Mouse (Mus musculus) frontal cortex, adult (tissue): ENCODE results near the gene Ubxn11.

Experiments used
- ATAC-seq: cut with Nextera tagmentation; 2 replicates; pipeline ENCODE4 v1.9.2; 2017; ENCODE audit warnings: mild to moderate bottlenecking, moderate library complexity, mixed read lengths; ENCODE audit not compliant: low TSS enrichment

The Ubxn11 gene

DNA sequence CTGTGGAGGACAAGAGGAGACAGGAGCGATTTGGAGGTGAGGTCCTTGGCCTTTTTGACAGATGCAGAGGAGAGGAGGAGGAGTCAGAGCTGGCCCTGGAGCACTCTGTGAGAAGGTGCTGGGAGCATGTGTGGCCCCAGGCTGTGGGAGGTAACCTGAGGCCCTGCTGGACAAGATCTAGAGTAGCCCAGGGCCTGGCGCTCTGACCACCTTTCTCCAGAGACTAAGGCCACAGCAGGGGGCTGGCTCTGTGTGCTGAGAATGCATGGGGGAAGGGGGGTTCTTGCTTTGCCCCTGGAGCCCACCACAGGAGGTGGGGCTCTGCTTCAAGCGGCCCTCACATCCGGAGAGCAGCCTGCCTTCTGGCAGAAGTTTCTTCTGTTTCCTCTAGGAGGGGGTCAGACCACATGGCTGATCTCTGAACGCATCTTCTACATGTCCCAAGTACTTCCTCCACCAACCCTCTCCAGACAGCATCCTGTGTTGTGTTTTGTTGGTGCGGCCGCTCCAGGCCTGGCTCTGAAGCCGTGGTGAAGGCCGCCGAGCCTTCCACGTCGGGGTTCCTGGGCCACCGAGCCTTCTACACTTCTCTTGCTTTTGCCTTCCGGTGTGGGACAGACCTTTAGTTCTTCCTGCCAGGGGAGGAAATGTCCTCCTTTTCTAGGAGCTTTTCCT, 15.9 kb downstream of the Ubxn11 start:
- no peak for ATAC-seq

DNA sequence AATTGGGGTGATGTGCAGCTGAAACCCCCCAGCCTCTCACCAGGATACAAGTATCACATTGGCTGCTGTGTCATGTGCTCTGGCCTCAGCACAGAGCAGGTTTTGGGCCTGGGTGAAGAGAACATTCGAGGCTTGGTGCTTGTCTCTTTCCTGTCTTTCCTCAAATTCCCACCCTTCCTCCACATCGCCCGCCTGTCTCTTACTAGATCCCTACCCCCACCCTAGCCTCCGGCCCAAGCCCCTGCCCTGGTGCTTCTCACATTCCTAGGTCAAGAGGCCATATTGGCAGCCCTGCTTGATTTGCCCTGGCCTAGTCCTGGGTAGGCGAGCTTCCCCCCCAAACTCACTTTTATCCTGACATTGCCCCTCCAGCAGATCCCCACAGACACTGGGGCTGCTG, 16.7 kb downstream of the Ubxn11 start:
- ATAC-seq: no peak

DNA sequence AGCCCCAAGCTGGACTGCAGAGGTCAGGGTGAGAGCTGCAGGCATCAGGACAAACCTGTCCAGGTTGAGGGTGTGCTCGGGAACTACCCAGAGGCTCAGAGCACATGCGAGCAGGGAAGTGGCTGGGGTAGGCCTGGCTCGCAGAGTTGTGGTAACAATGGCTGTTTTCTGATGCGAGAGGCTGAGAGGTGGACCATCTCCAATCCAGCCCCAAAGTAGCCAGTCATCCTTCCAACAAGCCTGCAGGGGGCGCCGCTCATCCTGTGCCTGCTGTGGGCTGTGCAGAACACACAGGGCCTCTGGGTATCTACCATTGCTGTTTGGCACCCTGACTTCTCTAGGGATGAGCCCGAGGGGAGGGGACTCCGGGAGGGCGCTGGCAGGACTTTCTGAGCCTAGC, 17.3 kb downstream of the Ubxn11 start:
- no peak for ATAC-seq

DNA sequence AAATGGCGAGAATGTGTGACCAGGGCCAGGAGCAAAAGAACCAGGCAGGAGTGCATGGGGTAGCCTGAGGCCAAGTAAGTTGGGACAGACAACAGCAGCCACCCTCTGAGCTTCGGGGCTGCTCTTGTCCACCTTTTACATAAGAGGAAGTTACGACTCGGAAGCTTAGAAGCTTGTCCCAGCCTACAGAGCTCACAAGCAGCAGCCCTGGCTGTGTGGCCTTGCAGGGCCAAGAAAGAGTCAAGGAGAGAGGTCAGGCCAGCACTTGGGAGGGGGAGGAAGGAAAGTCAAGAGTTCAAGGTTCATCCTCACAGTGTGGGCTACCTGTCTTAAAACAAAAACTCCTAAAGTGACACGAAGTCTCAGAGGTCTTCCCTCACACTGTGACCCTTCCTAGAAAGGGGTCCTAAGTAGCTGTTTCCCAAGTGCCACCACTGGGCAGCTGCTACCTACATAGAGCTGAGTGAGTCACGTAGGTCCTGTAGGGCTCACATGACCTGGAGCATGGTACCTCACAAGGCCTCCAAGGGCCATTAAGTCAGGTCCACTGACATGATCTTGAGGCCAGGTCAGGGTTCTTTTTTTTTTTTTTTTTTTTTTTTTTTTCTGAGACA, 17.9 kb downstream of the Ubxn11 start:
- ATAC-seq: no peak

DNA sequence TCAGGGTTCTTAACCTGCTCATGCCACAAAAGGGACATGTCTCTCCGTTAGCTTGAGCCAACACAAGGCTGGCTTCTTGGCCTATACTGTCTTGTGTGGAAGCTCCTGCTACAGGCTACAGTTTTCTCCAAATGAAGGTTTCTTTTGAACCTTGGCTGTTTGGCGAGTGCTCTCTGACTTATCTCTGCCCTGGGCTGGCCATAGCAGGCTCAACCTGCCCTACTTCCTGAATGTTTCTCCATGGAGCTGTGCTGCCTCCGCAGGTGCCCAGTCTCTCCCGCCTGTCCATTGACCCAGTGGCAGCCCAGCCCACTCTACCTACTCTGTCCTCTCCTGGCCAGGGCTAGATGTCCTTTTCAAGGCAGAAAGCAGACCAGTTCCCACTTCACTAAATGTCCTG, 18.5 kb downstream of the Ubxn11 start:
- ATAC-seq: no peak

DNA sequence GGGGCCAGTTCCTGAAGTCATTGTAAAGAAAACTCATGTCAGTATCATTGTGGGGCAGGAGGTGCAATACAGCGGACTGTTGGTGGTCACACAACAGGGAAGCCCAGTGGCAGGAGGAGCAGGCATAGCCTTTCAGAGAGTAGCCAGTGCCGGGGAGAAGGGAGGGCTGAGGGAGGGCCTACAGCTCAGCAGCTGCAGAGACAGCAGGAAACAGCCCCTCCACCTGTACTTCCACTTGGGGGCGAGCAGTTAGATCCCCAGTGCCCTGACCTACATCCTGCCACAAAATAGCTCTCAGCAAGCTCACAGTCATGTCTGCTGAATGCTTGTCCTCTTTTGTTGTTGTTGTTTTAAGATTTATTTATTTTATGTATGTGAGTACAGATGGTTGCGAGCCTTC, 19.2 kb downstream of the Ubxn11 start:
- no peak for ATAC-seq

DNA sequence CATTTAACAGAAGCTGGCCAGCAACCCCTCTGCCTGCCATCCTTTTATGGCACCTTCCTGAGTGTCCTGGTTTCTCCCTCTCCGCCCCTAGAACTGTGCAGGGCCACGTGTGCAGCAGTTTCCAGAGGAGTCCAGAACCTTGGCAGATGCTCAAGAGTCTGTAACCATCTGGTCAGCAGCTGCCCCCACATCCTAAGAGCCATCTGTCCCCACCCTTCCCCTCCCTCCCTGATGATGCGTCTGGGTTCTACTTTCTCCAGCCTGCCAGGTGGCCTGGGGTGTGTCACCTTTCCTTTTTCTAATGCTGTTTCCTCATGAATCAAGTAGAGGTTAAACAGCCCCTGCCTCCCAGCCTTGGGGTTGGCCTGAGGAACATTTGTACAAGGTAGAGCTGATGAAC, 19.9 kb downstream of the Ubxn11 start:
- ATAC-seq: no peak

DNA sequence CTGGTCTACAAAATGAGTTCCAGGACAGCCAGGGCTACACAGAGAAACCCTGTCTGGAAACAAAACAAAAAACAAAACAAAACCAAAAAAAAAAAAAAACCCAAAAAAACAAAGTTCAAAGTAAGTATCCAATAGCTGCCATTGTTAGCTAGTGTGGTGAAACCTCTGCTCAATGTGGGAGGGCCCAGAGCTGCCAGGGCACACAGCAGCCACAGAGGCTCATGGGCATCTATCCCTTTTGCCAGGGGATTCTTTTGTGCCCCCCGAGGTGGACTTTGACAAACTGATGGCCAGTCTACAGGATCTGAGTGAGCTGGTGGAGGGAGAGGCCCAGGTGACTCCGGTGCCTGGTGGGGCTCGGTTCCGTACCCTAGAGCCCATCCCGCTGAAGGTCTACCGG, 20.8 kb downstream of the Ubxn11 start:
- no peak for ATAC-seq

DNA sequence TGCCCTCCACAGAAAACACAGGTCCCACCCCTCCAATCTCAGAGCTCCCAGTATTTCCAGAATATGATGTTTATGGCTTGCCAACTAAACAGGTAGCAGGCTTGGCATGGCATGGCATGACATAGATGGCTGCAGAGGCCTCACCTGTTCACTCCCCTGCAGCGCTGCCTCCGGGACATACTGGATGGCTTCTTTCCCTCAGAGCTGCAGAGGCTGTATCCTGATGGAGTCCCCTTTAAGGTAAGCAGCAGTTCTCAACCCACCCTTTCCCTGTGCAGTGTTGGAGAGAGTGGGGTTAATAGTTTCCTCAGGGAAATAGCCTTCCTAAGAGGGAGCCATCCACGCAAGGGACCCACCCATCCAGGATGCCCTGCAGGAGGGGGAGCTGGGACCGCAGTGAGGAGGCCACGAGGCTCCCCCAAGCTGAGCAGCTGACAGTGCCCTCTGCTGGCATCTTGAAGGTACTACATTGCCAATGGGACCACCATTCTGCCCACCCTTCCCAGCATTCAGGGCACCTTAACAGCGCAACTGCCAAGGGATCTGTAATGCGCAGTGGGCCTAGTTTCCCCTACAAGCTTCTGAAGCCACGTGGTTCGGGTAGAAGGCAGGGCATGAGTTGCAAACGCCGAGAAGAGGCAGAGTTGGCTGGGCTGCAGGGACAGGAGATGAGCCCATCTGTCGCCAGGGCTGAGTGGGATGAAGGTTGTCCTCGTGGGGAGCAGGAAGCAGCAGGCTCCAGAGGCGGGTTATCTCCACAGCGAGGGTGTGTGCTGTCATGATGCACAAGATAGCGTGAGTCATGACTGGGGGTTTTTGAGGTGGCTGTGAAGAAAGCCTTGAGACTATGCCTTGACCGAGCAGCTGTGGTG, 21.5 kb downstream of the Ubxn11 start:
- peak; percentile 67 for ATAC-seq

DNA sequence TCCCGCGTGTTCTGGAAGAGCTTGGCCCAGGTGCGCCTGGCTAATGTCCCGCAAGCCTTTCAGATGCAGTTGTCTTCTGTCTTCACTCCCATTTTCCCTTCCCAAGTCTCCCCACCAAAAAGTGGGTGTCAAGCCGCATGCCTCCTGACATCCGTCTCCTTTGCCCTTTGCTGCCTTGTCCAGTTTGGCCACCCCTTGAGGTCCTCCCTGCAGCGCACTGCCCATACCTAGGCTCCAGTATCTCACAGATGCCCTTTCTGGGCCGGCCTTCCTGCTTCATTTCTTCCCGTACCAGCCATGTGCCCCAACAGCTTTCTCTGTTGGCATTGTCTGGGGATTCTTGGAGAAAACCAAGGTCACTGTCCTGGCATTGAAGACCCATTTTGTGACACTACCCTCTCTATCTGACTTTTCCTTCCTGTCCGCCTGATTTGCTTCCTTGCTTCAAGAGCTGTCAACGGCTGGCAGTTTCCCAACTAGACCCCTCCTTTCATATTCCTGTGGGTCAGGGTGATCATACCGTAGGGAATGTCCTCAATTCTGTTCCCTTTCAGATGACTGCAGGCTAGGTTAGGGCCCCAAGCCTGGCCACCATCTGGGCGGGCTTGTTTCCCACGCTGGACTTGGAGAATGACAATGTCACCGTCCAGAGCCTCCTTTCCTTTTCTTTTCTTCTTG, 23.2 kb downstream of the Ubxn11 start:
- ATAC-seq: no peak

DNA sequence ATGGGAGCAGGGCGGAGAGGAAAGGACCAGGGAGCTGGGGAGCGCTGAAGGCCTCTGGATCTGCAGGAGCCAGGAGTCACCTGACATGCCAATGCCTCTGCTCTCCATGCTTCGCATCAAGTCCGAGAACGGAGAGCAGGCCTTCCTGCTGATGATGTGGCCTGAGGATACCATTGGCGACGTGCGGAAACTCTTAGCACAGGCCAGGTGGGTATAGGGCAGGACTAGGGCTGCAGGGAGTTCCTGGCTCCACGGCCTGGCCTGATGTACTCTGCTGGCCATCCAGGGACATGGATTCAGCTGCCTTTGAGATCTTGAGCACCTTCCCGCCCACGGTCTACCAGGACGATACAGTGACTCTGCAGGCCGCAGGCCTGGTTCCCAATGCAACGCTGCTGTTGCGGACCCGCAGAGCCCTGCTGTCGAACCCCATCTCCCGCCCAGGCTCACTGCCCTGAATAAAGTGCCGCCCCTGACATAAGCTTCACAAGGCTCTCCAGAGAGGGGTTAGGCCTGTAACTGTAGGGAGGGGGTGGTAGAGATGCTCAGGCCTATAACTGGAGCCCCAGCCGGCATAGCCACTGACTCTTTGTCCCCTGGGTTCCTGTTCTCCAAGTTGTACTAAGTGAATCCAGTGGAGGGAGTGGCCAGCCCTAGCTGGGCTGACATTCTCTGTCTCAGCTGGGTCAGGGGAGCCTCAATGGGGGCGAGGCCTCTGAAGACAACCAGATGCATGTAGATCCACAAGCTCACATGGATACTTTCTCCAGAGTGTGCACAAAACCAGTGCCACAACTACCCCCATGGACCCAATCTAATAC, 24.1 kb downstream of the Ubxn11 start:
- no peak for ATAC-seq

DNA sequence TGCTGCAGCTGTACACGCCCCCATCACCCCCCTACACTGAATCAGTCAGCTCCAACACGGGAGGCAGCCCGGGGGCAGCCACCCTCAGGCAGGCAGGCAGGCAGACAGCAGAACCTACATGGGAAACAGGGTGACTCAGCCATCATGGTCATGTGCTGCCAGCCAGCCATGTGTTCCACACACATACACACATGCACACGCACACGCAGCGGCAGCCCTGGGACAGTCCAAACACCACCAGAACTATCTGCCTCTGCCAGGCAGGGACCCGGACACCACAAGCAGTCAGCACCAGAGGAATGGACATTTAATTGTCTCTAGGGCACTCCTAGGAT, 24.7 kb downstream of the Ubxn11 start:
- peak; percentile 45 for ATAC-seq

DNA sequence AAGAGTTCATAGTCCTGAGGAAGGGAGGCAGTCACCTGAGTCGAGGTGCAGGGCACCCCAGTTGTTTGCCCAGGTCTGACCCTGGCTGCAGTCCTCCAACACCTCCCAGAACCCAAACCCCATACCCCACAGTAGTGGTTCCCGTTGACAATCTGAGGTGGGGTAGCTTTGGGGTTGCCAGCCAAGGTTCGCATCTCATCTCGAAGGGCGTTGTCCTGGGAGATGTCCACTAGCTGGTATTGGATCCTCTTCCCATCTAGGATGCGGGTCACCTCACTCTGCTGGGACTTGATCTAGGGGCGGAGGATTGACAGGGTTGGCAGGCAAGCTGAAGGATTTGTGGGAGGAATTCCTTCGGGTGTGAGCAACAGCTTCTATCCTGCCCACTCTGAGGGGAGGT, 25.4 kb downstream of the Ubxn11 start:
- peak; percentile 1; the same call in 1 of the 2 replicates for ATAC-seq

DNA sequence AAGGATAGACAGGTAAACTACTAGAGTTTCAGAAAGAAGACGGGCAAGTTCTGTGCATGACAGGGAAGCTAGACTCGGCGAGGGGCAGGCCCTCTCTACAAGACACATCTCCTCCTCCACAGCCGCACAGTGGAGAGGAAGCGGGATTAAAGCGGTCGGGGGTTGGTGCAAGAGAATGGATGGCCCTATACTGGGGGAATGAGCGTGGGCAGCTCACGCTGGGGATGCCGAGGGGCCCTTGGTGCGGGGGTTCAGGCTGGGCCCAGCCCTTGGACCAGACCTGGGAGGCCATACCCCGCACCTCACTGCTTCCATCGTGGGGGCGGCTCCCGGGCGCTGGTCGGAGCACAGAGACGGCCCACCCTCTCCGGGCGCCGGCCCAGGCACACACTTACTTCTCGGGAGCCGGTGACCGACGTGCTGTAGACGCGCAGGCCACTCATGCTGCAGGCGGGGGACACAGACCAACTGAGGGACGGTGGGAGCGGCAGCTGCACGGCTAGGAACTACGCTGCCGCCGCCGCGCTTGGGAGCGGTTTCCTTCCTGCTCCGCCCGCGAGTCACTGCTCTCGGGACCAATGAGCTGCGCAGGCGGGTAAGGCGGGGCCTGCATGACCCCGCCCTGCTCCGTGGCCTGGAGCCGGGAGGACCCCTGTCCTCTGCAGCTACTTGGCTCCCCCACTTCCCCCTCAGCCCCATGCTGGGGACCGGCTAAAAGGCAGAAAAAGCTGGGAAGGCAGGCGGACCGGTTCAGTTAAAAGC, 26.0 kb downstream of the Ubxn11 start, which contains the start of gene Sh3bgrl3:
Gene Sh3bgrl3, minus strand, starts transcription at position 569 of the 762 bp plus-strand sequence.
- peak; percentile 50 for ATAC-seq

DNA sequence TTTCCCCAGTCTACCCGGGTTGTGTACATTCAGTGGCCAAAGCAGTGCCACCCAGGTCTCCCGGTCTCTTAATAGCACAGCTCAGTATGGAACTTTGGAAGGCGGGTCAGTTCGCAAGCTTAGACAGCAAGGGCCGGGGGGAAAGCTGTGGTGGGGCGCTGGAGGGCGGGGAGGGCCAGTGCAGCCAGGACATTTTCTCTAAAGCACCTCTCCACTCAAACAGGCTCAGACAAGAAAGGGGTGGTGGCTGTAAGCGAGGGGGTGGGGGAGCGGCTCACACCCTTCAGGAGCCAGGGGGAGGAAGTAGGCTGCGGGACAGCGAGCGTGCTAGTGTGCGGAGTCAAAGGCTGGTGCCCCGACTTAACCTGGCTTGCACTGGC, 26.6 kb downstream of the Ubxn11 start:
- no peak for ATAC-seq

DNA sequence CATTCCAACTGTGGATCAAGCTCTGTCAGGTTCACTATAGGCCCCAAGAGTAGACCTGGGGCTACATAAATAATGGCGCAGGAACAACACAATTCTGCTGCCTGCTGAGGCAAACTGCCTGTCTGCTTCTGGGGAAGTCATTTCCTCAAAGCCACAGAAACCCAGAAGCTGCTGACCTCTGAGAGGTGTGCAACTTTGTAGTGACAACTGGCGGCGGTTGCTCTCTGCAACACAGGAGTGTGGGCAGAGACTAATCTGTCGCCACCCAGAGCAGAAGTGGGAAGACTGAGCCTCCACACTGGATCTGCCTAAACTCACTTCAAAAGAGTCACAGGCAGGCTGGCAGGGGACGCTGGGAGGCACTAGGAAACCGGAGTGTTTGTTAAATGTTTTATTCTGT, 27.1 kb downstream of the Ubxn11 start:
- no peak for ATAC-seq

DNA sequence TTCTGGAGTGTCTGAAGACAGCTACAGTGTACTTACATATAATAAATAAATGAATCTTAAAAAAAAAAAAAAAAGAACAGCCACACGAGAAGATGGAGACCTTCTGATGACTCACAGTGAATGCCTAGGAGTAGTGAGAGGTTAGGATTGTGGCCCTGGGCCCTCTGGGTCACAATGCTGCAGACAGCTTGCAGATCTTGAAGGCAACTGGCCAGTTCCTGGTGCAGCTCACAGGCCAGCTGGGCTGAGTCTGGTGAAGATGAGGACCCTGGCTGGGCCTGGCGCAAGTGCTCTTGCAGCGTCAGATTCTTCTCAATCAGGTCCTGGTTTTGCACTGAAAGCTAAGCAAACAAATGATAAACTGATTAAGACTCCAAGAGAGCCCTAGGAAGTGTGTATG, 29.7 kb downstream of the Ubxn11 start:
- no peak for ATAC-seq

DNA sequence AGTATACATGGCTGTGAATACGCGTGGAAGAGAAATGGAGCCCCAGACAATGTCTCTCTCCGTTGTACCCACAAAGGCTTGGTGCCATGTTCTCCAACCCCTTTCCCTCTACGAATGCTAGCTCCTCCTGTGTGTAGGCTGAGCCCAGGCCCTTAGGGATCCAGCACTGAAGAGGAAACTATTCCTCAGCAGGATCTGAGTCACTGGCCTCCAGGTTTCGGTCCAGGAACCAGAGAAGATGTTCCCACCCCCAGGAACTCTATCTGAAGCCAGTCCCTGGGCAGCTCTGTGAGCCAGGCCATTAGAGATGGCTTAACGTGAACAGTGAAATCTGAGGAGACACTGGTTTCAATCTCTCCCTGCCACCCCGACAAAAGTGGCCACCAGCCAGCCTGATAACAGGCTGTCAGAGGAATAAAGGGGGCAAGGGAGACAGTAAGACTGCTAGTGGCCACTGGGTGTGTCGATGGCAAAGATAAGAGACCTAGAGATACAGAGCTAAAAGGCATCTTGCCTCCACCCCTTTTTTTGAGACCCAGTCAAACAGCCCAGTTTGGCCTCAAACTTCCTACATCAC, 30.2 kb downstream of the Ubxn11 start:
- no peak for ATAC-seq

DNA sequence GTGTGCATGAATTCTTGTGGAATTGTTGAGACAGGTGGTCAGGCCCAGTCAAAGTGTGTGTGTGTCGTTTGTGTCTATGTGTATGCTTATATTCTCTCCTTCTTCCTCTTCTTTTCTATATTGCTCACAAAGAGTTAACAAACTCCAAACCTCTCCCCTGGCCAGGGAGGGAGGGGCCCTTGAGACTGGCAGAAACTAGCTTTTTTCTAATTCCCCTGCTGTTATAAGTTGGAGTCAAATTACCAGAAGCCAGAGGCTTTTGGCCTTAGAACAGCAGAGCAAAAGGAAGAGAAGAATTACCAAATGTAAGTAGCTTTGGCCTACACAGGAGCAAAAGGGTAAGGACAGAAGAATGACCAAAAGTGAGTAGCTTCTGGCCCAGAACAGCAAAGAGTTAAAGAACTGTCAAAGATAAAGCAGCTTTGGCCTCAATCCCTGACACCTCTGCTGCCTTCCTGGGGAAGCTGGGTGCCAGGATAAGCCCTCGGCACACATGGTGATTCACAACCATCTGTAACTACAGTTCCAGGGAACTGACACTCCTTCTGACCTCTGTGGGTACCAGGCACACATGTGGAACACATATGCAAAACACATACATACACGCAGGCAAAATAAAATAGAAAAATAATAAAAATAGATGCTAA, 34.0 kb downstream of the Ubxn11 start:
- ATAC-seq: no peak

DNA sequence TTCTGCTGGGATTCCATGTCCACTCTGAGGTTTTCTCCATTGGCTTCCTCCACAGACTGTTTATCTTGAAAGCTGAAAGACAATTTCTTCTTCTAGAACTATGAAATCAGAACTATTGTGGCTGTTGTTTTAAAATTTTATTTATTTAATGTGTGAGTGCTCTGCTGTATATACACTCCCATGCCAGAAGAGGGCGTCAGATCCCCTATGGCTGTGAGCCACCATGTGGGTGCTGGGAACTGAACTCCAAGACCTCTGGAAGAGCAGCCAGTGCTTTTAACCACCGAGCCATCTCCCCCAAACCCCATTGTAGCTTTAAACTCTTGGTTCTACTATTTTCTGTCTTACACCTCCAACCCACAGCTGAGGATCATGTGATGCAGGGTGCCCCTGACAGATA, 36.5 kb downstream of the Ubxn11 start:
- ATAC-seq: no peak
